Mouse (Mus musculus) c-Kit-positive CD71-negative TER-119-negative erythroid progenitor cells, embryonic 14.5 days (primary cell): ENCODE results near the gene Pnpla3.
"Not testable (repeated sequence)": the region's sequence is repeated elsewhere in the genome, so short reads cannot be mapped to it uniquely, and the experiment has no call there.

Experiments used
- DNase-seq: peaks from one replicate; pipeline ENCODE4 v3.0.0-alpha.2; 2013; ENCODE audit warnings: low read depth

Gene Pnpla3

GRCm38 (mm10) chr15:84167600-84167999 lies at the start of gene Pnpla3:
Gene Pnpla3, plus strand, starts transcription at chr15:84167837.
- peak; percentile 80 for DNase-seq

- peak; percentile 23 for DNase-seq
These were observed 47.0 kb upstream of the Pnpla3 start for GRCm38 (mm10) chr15:84120612-84121011.

GRCm38 (mm10) chr15:84121036-84121435 lies 46.6 kb upstream of the Pnpla3 start:
- no peak for DNase-seq

- DNase-seq, result no peak
These were observed 44.6 kb upstream of the Pnpla3 start, which contains the start of gene Pnpla5 for GRCm38 (mm10) chr15:84123075-84123474. Gene Pnpla5, minus strand, starts transcription at chr15:84123175.

- DNase-seq, result no peak
These were observed 43.6 kb upstream of the Pnpla3 start for GRCm38 (mm10) chr15:84124086-84124485.

- DNase-seq, result peak; percentile 10
These were observed 41.2 kb upstream of the Pnpla3 start for GRCm38 (mm10) chr15:84126447-84126846.

- DNase-seq, result no peak
These were observed 40.8 kb upstream of the Pnpla3 start for GRCm38 (mm10) chr15:84126871-84127270.

GRCm38 (mm10) chr15:84131096-84131786 lies 36.4 kb upstream of the Pnpla3 start:
- DNase-seq, result no peak

- no peak for DNase-seq
These were observed 35.7 kb upstream of the Pnpla3 start for GRCm38 (mm10) chr15:84131971-84132370.

- no peak for DNase-seq
These were observed 34.2 kb upstream of the Pnpla3 start for GRCm38 (mm10) chr15:84133440-84133839.

- DNase-seq, result peak; percentile 54
These were observed 32.2 kb upstream of the Pnpla3 start for GRCm38 (mm10) chr15:84135472-84135871.

GRCm38 (mm10) chr15:84136473-84137415 lies 30.9 kb upstream of the Pnpla3 start:
- no peak for DNase-seq

- no peak for DNase-seq
These were observed 28.0 kb upstream of the Pnpla3 start for GRCm38 (mm10) chr15:84139592-84140005.

- no peak for DNase-seq
These were observed 27.5 kb upstream of the Pnpla3 start for GRCm38 (mm10) chr15:84140109-84140508.

- no peak for DNase-seq
These were observed 26.7 kb upstream of the Pnpla3 start for GRCm38 (mm10) chr15:84140929-84141328.

GRCm38 (mm10) chr15:84156158-84156557 lies 11.5 kb upstream of the Pnpla3 start:
- no peak for DNase-seq

- DNase-seq, result not testable (repeated sequence)
These were observed 10.1 kb upstream of the Pnpla3 start for GRCm38 (mm10) chr15:84157530-84157929.

GRCm38 (mm10) chr15:84161871-84162270 lies 5.8 kb upstream of the Pnpla3 start:
- DNase-seq, result no peak

GRCm38 (mm10) chr15:84166818-84167217 lies 819 bp upstream of the Pnpla3 start:
- DNase-seq, result no peak

- no peak for DNase-seq
These were observed 829 bp downstream of the Pnpla3 start for GRCm38 (mm10) chr15:84168170-84169161.

- DNase-seq, result no peak
These were observed 1.9 kb downstream of the Pnpla3 start for GRCm38 (mm10) chr15:84169511-84169910.

GRCm38 (mm10) chr15:84171166-84171565 lies 3.5 kb downstream of the Pnpla3 start:
- no peak for DNase-seq
